Mouse (Mus musculus): ENCODE measurements around the gene Myoz1. TPM values are rescaled to one million over a fixed set of nuclear protein-coding genes. Genes with fewer than 3 reads are reported as not detected.

Gene Myoz1
- total and polyA plus RNA-seq, 3 experiments: 0.15 TPM; not detected in 1

Other genes with a start within 250 kb of the Myoz1 start
- gene Cfap70, start 204.3 kb downstream of the Myoz1 start, total RNA-seq (2012; rRNA removed): not detected in 2 replicates
- gene Cfap70, start 204.3 kb downstream of the Myoz1 start, polyA plus RNA-seq (2012; ENCODE audit: insufficient read depth in 1 of 2, insufficient read length in 2 of 2, low read depth in 1 of 2, low replicate concordance in 2 of 2, missing spikeins in 1 of 2): under 1 TPM in 1 of 2 experiments, not detected in 1; 0.11 TPM
- gene Anxa7, start 176.4 kb downstream of the Myoz1 start, total RNA-seq (2012; rRNA removed): 44.8 and 52.0 TPM in 2 replicates
- gene Anxa7, start 176.4 kb downstream of the Myoz1 start, polyA plus RNA-seq (2012; ENCODE audit: insufficient read depth in 1 of 2, insufficient read length in 2 of 2, low read depth in 1 of 2, low replicate concordance in 2 of 2, missing spikeins in 1 of 2): 10 to 100 TPM in 1 of 2 experiments, not detected in 1; 70.3 TPM
- 0.42 and 0.62 TPM in 2 replicates for gene Mss51, start 159.6 kb downstream of the Myoz1 start, total RNA-seq (2012; rRNA removed)
- 1 to 10 TPM in 1 of 2 experiments, not detected in 1; 1.1 TPM for gene Mss51, start 159.6 kb downstream of the Myoz1 start, polyA plus RNA-seq (2012; ENCODE audit: insufficient read depth in 1 of 2, insufficient read length in 2 of 2, low read depth in 1 of 2, low replicate concordance in 2 of 2, missing spikeins in 1 of 2)
- gene Ppp3cb, start 110.0 kb downstream of the Myoz1 start, total RNA-seq (2012; rRNA removed): 20.1 and 20.4 TPM in 2 replicates
- 10 to 100 TPM; 32.6 to 62.9 TPM for gene Ppp3cb, start 110.0 kb downstream of the Myoz1 start, polyA plus RNA-seq (2012; ENCODE audit: insufficient read depth in 1 of 2, insufficient read length in 2 of 2, low read depth in 1 of 2, low replicate concordance in 2 of 2, missing spikeins in 1 of 2)
- gene Usp54, start 15.5 kb downstream of the Myoz1 start, total RNA-seq (2012; rRNA removed): 1.2 and 1.5 TPM in 2 replicates
- 1 to 10 TPM in 1 of 2 experiments, not detected in 1; 2.6 TPM for gene Usp54, start 15.5 kb downstream of the Myoz1 start, polyA plus RNA-seq (2012; ENCODE audit: insufficient read depth in 1 of 2, insufficient read length in 2 of 2, low read depth in 1 of 2, low replicate concordance in 2 of 2, missing spikeins in 1 of 2)
- gene Synpo2l, start 11.8 kb upstream of the Myoz1 start, total RNA-seq (2012; rRNA removed): 0.04 TPM in 1 of 2 replicates, not detected in the other
- gene Synpo2l, start 11.8 kb upstream of the Myoz1 start, polyA plus RNA-seq (2012; ENCODE audit: insufficient read depth in 1 of 2, insufficient read length in 2 of 2, low read depth in 1 of 2, low replicate concordance in 2 of 2, missing spikeins in 1 of 2): under 1 TPM in 1 of 2 experiments, not detected in 1; 0.06 TPM
- gene Sec24c, start 17.8 kb upstream of the Myoz1 start, total RNA-seq (2012; rRNA removed): 68.5 and 83.9 TPM in 2 replicates
- gene Sec24c, start 17.8 kb upstream of the Myoz1 start, polyA plus RNA-seq (2012; ENCODE audit: insufficient read depth in 1 of 2, insufficient read length in 2 of 2, low read depth in 1 of 2, low replicate concordance in 2 of 2, missing spikeins in 1 of 2): 100 to 1,000 TPM; 121 to 263 TPM
- gene Fut11, start 38.4 kb upstream of the Myoz1 start, total RNA-seq (2012; rRNA removed): 0.49 and 0.69 TPM in 2 replicates
- gene Fut11, start 38.4 kb upstream of the Myoz1 start, polyA plus RNA-seq (2012; ENCODE audit: insufficient read depth in 1 of 2, insufficient read length in 2 of 2, low read depth in 1 of 2, low replicate concordance in 2 of 2, missing spikeins in 1 of 2): 1 to 10 TPM in 1 of 2 experiments, not detected in 1; 1.8 TPM
- gene Chchd1, start 46.5 kb upstream of the Myoz1 start, total RNA-seq (2012; rRNA removed): 154 and 164 TPM in 2 replicates
- gene Chchd1, start 46.5 kb upstream of the Myoz1 start, polyA plus RNA-seq (2012; ENCODE audit: insufficient read depth in 1 of 2, insufficient read length in 2 of 2, low read depth in 1 of 2, low replicate concordance in 2 of 2, missing spikeins in 1 of 2): 100 to 1,000 TPM in 1 of 2 experiments, not detected in 1; 136 TPM
- 14.2 and 16.5 TPM in 2 replicates for gene Zswim8, start 51.0 kb upstream of the Myoz1 start, total RNA-seq (2012; rRNA removed)
- gene Zswim8, start 51.0 kb upstream of the Myoz1 start, polyA plus RNA-seq (2012; ENCODE audit: insufficient read depth in 1 of 2, insufficient read length in 2 of 2, low read depth in 1 of 2, low replicate concordance in 2 of 2, missing spikeins in 1 of 2): 10 to 100 TPM in 1 of 2 experiments, not detected in 1; 35.5 TPM
- 34.4 and 39.5 TPM in 2 replicates for gene Ndst2, start 78.0 kb upstream of the Myoz1 start, total RNA-seq (2012; rRNA removed)
- gene Ndst2, start 78.0 kb upstream of the Myoz1 start, polyA plus RNA-seq (2012; ENCODE audit: insufficient read depth in 1 of 2, insufficient read length in 2 of 2, low read depth in 1 of 2, low replicate concordance in 2 of 2, missing spikeins in 1 of 2): 10 to 100 TPM; 37.1 to 54.0 TPM
- 14.1 and 15.6 TPM in 2 replicates for gene Camk2g, start 137.5 kb upstream of the Myoz1 start, total RNA-seq (2012; rRNA removed)
- gene Camk2g, start 137.5 kb upstream of the Myoz1 start, polyA plus RNA-seq (2012; ENCODE audit: insufficient read depth in 1 of 2, insufficient read length in 2 of 2, low read depth in 1 of 2, low replicate concordance in 2 of 2, missing spikeins in 1 of 2): 10 to 100 TPM in 1 of 2 experiments, not detected in 1; 27.1 TPM
- gene Plau, start 180.1 kb upstream of the Myoz1 start, total RNA-seq (2012; rRNA removed): not detected in 2 replicates
- under 1 TPM in 1 of 2 experiments, not detected in 1; 0.04 TPM for gene Plau, start 180.1 kb upstream of the Myoz1 start, polyA plus RNA-seq (2012; ENCODE audit: insufficient read depth in 1 of 2, insufficient read length in 2 of 2, low read depth in 1 of 2, low replicate concordance in 2 of 2, missing spikeins in 1 of 2)